Mouse (Mus musculus) adrenal gland, postnatal 10 days (tissue): ENCODE measurements at regions not wholly inside any gene's neighbourhood (a gene's known extent, or its start where the extent isn't known, plus 50 kb on each side); places are given as distances from the start of the nearest gene placed in this dataset.

ENCODE experiments used
- DNase-seq: peaks from one replicate; pipeline ENCODE4 v3.0.0; 2021; ENCODE audit warnings: mixed read lengths

GRCm38 (mm10) chr9:81140158-81140557, 493.5 kb downstream of the Htr1b start:
- DNase-seq: no peak

GRCm38 (mm10) chr9:81136366-81136765, 497.3 kb downstream of the Htr1b start:
- no peak for DNase-seq

- DNase-seq: no peak
Measured at GRCm38 (mm10) chr9:81113044-81113443, 520.6 kb downstream of the Htr1b start.

- DNase-seq: no peak
Measured at GRCm38 (mm10) chr9:81073248-81073647, 560.4 kb downstream of the Htr1b start.

GRCm38 (mm10) chr9:81042521-81042920, 577.2 kb upstream of the Impg1 start:
- DNase-seq: peak; percentile 3

DNA sequence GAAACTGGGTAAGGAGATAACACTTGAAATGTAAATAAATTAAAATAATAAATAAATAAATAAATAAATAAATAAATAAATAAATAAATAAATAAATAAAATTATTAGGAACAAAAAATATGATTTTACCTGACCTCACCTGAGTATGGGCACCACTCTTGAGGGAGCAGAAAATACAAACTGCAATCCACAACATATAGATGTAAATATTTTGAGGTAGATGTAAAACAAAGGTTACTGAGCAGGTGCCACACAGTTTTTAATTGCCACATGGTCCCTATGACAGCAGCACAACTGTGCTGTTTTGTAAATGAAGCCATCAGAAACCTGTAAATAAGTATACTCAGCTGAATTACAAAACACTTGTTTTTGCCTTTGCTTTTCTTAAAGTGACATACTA, 576.7 kb upstream of the Impg1 start:
- DNase-seq: no peak
